Mouse (Mus musculus): ENCODE results near the gene Sprn. TPM values are rescaled to one million over a fixed set of nuclear protein-coding genes. Genes with fewer than 3 reads are reported as not detected.
A peak's percentile ranks its signal among the peaks of the same experiment; 100 is the strongest.

The Sprn gene
- total RNA-seq, 2 experiments from 2014 or later = 145 to 155 TPM

GRCm38 (mm10) chr7:140101993-140102860 is 52.5 kb downstream of the Sprn start, which contains the start of gene Fuom:
Gene Fuom, minus strand, starts transcription at chr7:140102441.
- peak; percentile 71 to 82 for DNase-seq (ENCODE audit: low spot score in 2 of 2)

- DNase-seq (ENCODE audit: low spot score in 2 of 2) = no peak
Measured at GRCm38 (mm10) chr7:140101498-140101897, 53.2 kb downstream of the Sprn start.

Other genes with a start within 250 kb of the Sprn start
- not detected for gene Utf1, start 211.1 kb downstream of the Sprn start, total RNA-seq (2021)
- 1 to 10 TPM in 1 of 2 experiments, under 1 TPM in 1; 0.87 to 1.0 TPM for gene 6430531B16Rik, start 176.1 kb downstream of the Sprn start, total RNA-seq (2021)
- 1 to 10 TPM; 1.3 to 2.4 TPM for gene Adam8, start 162.3 kb downstream of the Sprn start, total RNA-seq (2021)
- gene Zfp511, start 118.5 kb downstream of the Sprn start, total RNA-seq (2021) = 10 to 100 TPM; 22.3 to 24.9 TPM
- 10 to 100 TPM; 40.8 TPM for gene Tubgcp2, start 118.2 kb downstream of the Sprn start, total RNA-seq (2021)
- under 1 TPM; 0.16 to 0.20 TPM for gene Msx3, start 105.8 kb downstream of the Sprn start, total RNA-seq (2021)
- 100 to 1,000 TPM; 247 to 252 TPM for gene Caly, start 72.3 kb downstream of the Sprn start, total RNA-seq (2021)
- not detected for gene Prap1, start 61.5 kb downstream of the Sprn start, total RNA-seq (2021)
- 10 to 100 TPM; 26.8 to 27.1 TPM for gene Fuom, start 52.4 kb downstream of the Sprn start, total RNA-seq (2021)
- gene Paox, start 39.1 kb downstream of the Sprn start, total RNA-seq (2021) = 1 to 10 TPM; 6.2 to 7.1 TPM
- gene Echs1, start 38.4 kb downstream of the Sprn start, total RNA-seq (2021) = 10 to 100 TPM; 63.4 to 67.1 TPM
- gene Mtg1, start 17.3 kb downstream of the Sprn start, total RNA-seq (2021) = 10 to 100 TPM; 27.0 to 30.2 TPM
- gene Olfr522, start 9.9 kb upstream of the Sprn start, total RNA-seq (2021) = not detected
- not detected for gene Olfr523, start 18.3 kb upstream of the Sprn start, total RNA-seq (2021)
- not detected for gene Olfr524, start 51.1 kb upstream of the Sprn start, total RNA-seq (2021)
- gene Cd163l1, start 63.4 kb upstream of the Sprn start, total RNA-seq (2021) = under 1 TPM; 0.64 to 0.78 TPM
- under 1 TPM; 0.18 to 0.20 TPM for gene 5830411N06Rik, start 92.4 kb upstream of the Sprn start, total RNA-seq (2021)
- not detected for gene Olfr525, start 166.0 kb upstream of the Sprn start, total RNA-seq (2021)
- not detected for gene Olfr527, start 179.1 kb upstream of the Sprn start, total RNA-seq (2021)
- gene Olfr60, start 206.8 kb upstream of the Sprn start, total RNA-seq (2021) = not detected
- not detected for gene Olfr530, start 221.5 kb upstream of the Sprn start, total RNA-seq (2021)
- gene Olfr531, start 248.0 kb upstream of the Sprn start, total RNA-seq (2021) = not detected